Comparison of ENCODE assay signal across 11 mouse cellular contexts in the genomic region with DNA sequence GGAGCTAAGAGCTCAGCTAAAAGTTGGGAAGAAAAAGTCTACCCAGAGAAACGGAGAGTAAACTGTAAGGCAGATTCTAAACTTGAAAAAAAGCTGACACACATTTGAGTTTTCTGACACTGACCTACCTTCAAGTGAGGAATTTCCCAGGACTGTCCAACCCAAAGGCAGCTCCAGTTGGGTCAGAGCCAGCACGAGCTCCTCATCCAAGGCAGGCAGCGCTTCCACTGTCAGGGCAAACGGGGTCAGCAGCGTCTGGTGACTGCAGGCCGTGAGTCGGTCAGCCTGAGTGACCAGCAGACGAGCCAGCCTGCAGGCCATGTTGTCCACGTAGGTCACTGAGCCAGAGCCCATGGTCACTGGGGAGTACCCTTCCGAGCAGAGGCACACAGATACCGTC.
DNase-seq lines count a peak whose midpoint lies in the region; TF ChIP-seq lines count a peak whose summit lies in the region.
"Had no signal": no experiment of that assay in that cellular context is flagged by ENCODE, and none has a peak within 500 bp of the region (broad histone marks: within the 10 kb centered on the region; RNA-seq: fewer than 3 reads in every experiment).

No protein-coding gene starts in this region.

- H3K4me3 ChIP-seq in heart, adult 2 months = no peak overlapping the region
- H3K4me3 ChIP-seq in heart, embryonic 10.5 days = no peak overlapping the region
- no peak overlapping the region for H3K4me3 ChIP-seq in limb, embryonic 10.5 days
- H3K4me3 ChIP-seq: erythroblast, embryonic 14.5 days; midbrain, embryonic 13.5 days had no signal

- 47% methylated on average over 11 of the region's 11 CpGs for WGBS in heart, adult 2 months
- 68% methylated on average over 11 of the region's 11 CpGs for WGBS in heart, embryonic 10.5 days
- 73% methylated on average over 11 of the region's 11 CpGs for WGBS in limb, embryonic 10.5 days

- TF ChIP-seq POLR2A in heart, adult 2 months (IDR thresholded peaks at IDR 0.05; ENCODE audit: insufficient read depth, low read depth, low read length) = no peak

- TF ChIP-seq EP300 in heart, adult 2 months (IDR thresholded peaks at IDR 0.05; ENCODE audit: insufficient read depth, low read depth, low read length) = no peak

- no peaks in the 10 kb centered on the region for H3K27me3 ChIP-seq in heart, adult 2 months (ENCODE audit: control insufficient read depth, insufficient read depth, low read length)
- H3K27me3 ChIP-seq in heart, embryonic 10.5 days (ENCODE audit: insufficient read depth, poor library complexity, severe bottlenecking) = no peaks in the 10 kb centered on the region
- no peaks in the 10 kb centered on the region for H3K27me3 ChIP-seq in limb, embryonic 10.5 days (ENCODE audit: low read depth, poor library complexity, severe bottlenecking)
- H3K27me3 ChIP-seq: midbrain, embryonic 13.5 days had no signal

- H3K9ac ChIP-seq in heart, adult 2 months (ENCODE audit: low read depth, low read length) = no peak overlapping the region
- H3K9ac ChIP-seq: midbrain, embryonic 13.5 days had no signal

- H3K9me3 ChIP-seq in heart, embryonic 10.5 days = no peaks in the 10 kb centered on the region
- H3K9me3 ChIP-seq in limb, embryonic 10.5 days (replicated peaks) = no peaks in the 10 kb centered on the region
- H3K9me3 ChIP-seq: midbrain, embryonic 13.5 days had no signal

- H3K27ac ChIP-seq in heart, adult 2 months = no peak overlapping the region
- H3K27ac ChIP-seq in heart, embryonic 10.5 days = no peak overlapping the region
- H3K27ac ChIP-seq in limb, embryonic 10.5 days = no peak overlapping the region
- H3K27ac ChIP-seq: midbrain, embryonic 13.5 days had no signal

- H3K4me1 ChIP-seq in heart, adult 2 months (ENCODE audit: control insufficient read depth, insufficient read depth, low read length) = peaks cover 8% of the 10 kb centered on the region
- H3K4me1 ChIP-seq in heart, embryonic 10.5 days = no peaks in the 10 kb centered on the region
- no peaks in the 10 kb centered on the region for H3K4me1 ChIP-seq in limb, embryonic 10.5 days

- H3K79me2 ChIP-seq in heart, adult 2 months (replicated peaks; ENCODE audit: control insufficient read depth, insufficient read depth, low read length) = no peaks in the 10 kb centered on the region

- no peaks in the 10 kb centered on the region for H3K36me3 ChIP-seq in heart, adult 2 months (ENCODE audit: control insufficient read depth, insufficient read depth, low read length)
- no peaks in the 10 kb centered on the region for H3K36me3 ChIP-seq in heart, embryonic 10.5 days
- no peaks in the 10 kb centered on the region for H3K36me3 ChIP-seq in limb, embryonic 10.5 days
- H3K36me3 ChIP-seq: midbrain, embryonic 13.5 days had no signal

- TF ChIP-seq CTCF in heart, adult 2 months (IDR thresholded peaks at IDR 0.05) = no peak

- peak; percentile 34 to 45 for DNase-seq in heart, adult 2 months
- DNase-seq in heart, embryonic 10.5 days (ENCODE audit: low spot score) = no peak
- peak; percentile 72 for DNase-seq in adrenal gland, postnatal 14 days
- peak; percentile 29 to 65 for DNase-seq in cerebellum, postnatal 25 days
- peak; percentile 64 to 73 for DNase-seq in kidney, adult 8-10 months
- DNase-seq in limb, embryonic 10.5 days (ENCODE audit: low spot score) = no peak
- no peak for DNase-seq in right cerebral cortex, postnatal 14 days
- DNase-seq in right cerebral cortex, postnatal 4 days = no peak
- DNase-seq: lung, adult 2 months had no signal

- intact Hi-C loops in heart, adult 2 months (cut with DNase I) = loop anchor here (5.0 kb wide), 1 partner anchor 32 kb away; no protein-coding TSS in a partner anchor

Comparison
In these comparisons a context has a peak if more than half of its experiments do, and no peak if none do; other contexts are left out.
1. DNase-seq: peak in heart, adult 2 months (2 of 2), adrenal gland, postnatal 14 days (single experiment), cerebellum, postnatal 25 days (2 of 2) and kidney, adult 8-10 months (2 of 2); none in heart, embryonic 10.5 days (single experiment), limb, embryonic 10.5 days (single experiment), right cerebral cortex, postnatal 14 days (single experiment) and right cerebral cortex, postnatal 4 days (single experiment).